In the genomic region with DNA sequence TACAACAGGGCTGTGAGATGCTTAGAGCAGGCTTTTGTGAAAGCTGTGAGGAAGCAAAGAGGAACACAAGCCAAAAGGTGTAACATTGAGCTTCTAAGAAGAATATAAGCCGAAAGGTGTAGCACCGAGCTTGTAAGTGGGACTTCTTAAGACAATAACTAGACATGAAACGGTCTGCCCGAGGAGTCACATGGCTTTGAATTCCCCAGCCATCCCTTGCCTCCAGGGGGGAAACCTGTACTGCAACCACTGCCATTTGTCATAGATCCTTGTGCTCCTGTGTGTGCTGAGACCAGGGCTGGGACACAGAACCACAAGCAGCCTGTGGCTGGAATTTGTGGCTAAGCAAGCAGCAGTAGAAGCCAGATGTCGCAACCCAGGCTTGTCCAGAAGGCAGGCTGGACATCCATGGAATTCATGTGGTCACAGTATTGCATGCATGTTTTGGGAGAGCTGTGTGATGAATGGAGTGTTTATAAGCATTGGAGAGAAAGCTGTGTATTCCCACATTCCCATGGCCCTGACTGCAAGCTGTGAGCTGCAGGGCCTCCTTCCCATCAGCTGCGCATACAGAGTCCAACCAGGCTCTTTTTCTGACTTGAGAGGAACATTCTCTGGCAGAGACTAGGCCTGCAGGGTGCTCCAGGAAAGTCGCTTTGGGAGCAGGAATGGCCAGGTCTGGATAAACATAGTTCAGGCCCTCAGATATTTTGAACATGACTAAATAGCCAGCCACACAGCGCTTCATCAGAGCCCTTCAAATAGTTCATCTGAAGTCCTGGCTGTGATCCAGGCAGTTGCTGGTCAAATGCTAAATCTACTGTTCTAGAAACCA, we compare ENCODE assay signal across 13 mouse cellular contexts. TPM values are rescaled to one million over a fixed set of nuclear protein-coding genes. Genes with fewer than 3 reads are reported as not detected.
DNase-seq lines count a peak whose midpoint lies in the region; ATAC-seq lines count a peak whose summit lies in the region.
"Had no signal": no experiment of that assay in that cellular context is flagged by ENCODE, and none has a peak within 500 bp of the region (broad histone marks: within the 10 kb centered on the region; RNA-seq: fewer than 3 reads in every experiment).

No protein-coding gene starts in this region.

- no peak for ATAC-seq in neural tube, embryonic 13.5 days (ENCODE audit: low read depth)
- no peak for ATAC-seq in neural tube, embryonic 15.5 days (ENCODE audit: low FRiP score)
- 0 out of 2 replicates have a peak, but pooled peaks have one; percentile 44 for ATAC-seq in limb, embryonic 15.5 days (ENCODE audit: insufficient number of reproducible peaks, low FRiP score, low TSS enrichment, low read depth)

- no peak for DNase-seq in heart, embryonic 10.5 days (ENCODE audit: low spot score)
- DNase-seq in frontal cortex, postnatal 10 days (ENCODE audit: low spot score in 2 of 2), result no peak
- DNase-seq in ovary, adult 18-20 months (ENCODE audit: low spot score), result no peak
- DNase-seq in thymus, postnatal 4 days, result no peak
- DNase-seq in left cerebral cortex, adult 8-10 months (ENCODE audit: low spot score in 2 of 2), result no peak
- DNase-seq: kidney, adult 11 months had no signal

- 0 out of 2 replicates have a peak overlapping the region, but pooled peaks have one; percentile 1 for H3K27ac ChIP-seq in neural tube, embryonic 13.5 days (replicated peaks)
- H3K27ac ChIP-seq in neural tube, embryonic 15.5 days (replicated peaks), result no peak overlapping the region
- H3K27ac ChIP-seq in heart, embryonic 10.5 days, result peak overlapping the region; percentile 42; the same call in 1 of the 2 replicates
- H3K27ac ChIP-seq in limb, embryonic 15.5 days, result peak overlapping the region; percentile 62
- H3K27ac ChIP-seq: embryonic facial prominence, embryonic 13.5 days; neural tube, embryonic 12.5 days had no signal

- WGBS in neural tube, embryonic 13.5 days, result 82% methylated on average over 8 of the region's 8 CpGs
- 86% methylated on average over 8 of the region's 8 CpGs for WGBS in neural tube, embryonic 15.5 days
- 74% methylated on average over 8 of the region's 8 CpGs for WGBS in heart, embryonic 10.5 days
- WGBS in limb, embryonic 15.5 days, result 60% methylated on average over 8 of the region's 8 CpGs

- no peak overlapping the region for H3K4me2 ChIP-seq in neural tube, embryonic 13.5 days
- H3K4me2 ChIP-seq in neural tube, embryonic 15.5 days, result no peak overlapping the region
- H3K4me2 ChIP-seq in limb, embryonic 15.5 days, result no peak overlapping the region
- H3K4me2 ChIP-seq: embryonic facial prominence, embryonic 13.5 days; liver, embryonic 11.5 days; neural tube, embryonic 12.5 days had no signal

- H3K9me3 ChIP-seq in neural tube, embryonic 13.5 days, result no peaks in the 10 kb centered on the region
- H3K9me3 ChIP-seq in neural tube, embryonic 15.5 days (replicated peaks), result no peaks in the 10 kb centered on the region
- no peaks in the 10 kb centered on the region for H3K9me3 ChIP-seq in heart, embryonic 10.5 days
- no peaks in the 10 kb centered on the region for H3K9me3 ChIP-seq in limb, embryonic 15.5 days
- H3K9me3 ChIP-seq: embryonic facial prominence, embryonic 13.5 days; neural tube, embryonic 12.5 days had no signal

- H3K4me3 ChIP-seq in neural tube, embryonic 13.5 days, result no peak overlapping the region
- H3K4me3 ChIP-seq in neural tube, embryonic 15.5 days (replicated peaks), result no peak overlapping the region
- H3K4me3 ChIP-seq in heart, embryonic 10.5 days, result no peak overlapping the region
- H3K4me3 ChIP-seq in limb, embryonic 15.5 days, result no peak overlapping the region
- H3K4me3 ChIP-seq: embryonic facial prominence, embryonic 13.5 days; neural tube, embryonic 12.5 days had no signal

- H3K36me3 ChIP-seq in neural tube, embryonic 13.5 days, result no peaks in the 10 kb centered on the region
- H3K36me3 ChIP-seq in neural tube, embryonic 15.5 days, result no peaks in the 10 kb centered on the region
- no peaks in the 10 kb centered on the region for H3K36me3 ChIP-seq in heart, embryonic 10.5 days
- no peaks in the 10 kb centered on the region for H3K36me3 ChIP-seq in limb, embryonic 15.5 days
- H3K36me3 ChIP-seq: embryonic facial prominence, embryonic 13.5 days; G1E; neural tube, embryonic 12.5 days had no signal

- H3K27me3 ChIP-seq in neural tube, embryonic 13.5 days, result no peaks in the 10 kb centered on the region
- no peaks in the 10 kb centered on the region for H3K27me3 ChIP-seq in neural tube, embryonic 15.5 days (replicated peaks)
- no peaks in the 10 kb centered on the region for H3K27me3 ChIP-seq in heart, embryonic 10.5 days (ENCODE audit: insufficient read depth, poor library complexity, severe bottlenecking)
- no peaks in the 10 kb centered on the region for H3K27me3 ChIP-seq in limb, embryonic 15.5 days
- H3K27me3 ChIP-seq: embryonic facial prominence, embryonic 13.5 days; neural tube, embryonic 12.5 days had no signal

- H3K9ac ChIP-seq in neural tube, embryonic 13.5 days, result no peak overlapping the region
- H3K9ac ChIP-seq in neural tube, embryonic 15.5 days (replicated peaks), result no peak overlapping the region
- no peak overlapping the region for H3K9ac ChIP-seq in limb, embryonic 15.5 days
- H3K9ac ChIP-seq: embryonic facial prominence, embryonic 13.5 days; neural tube, embryonic 12.5 days had no signal

- H3K4me1 ChIP-seq in neural tube, embryonic 13.5 days (replicated peaks), result no peaks in the 10 kb centered on the region
- no peaks in the 10 kb centered on the region for H3K4me1 ChIP-seq in neural tube, embryonic 15.5 days
- peaks cover 29% of the 10 kb centered on the region for H3K4me1 ChIP-seq in heart, embryonic 10.5 days
- H3K4me1 ChIP-seq in limb, embryonic 15.5 days, result peaks cover 10% of the 10 kb centered on the region; the same call in 1 of the 2 replicates
- H3K4me1 ChIP-seq: neural tube, embryonic 12.5 days had no signal

RNA-seq across cellular contexts. Expression of a gene that starts 13.8 kb away (rescaled TPM):
- polyA plus RNA-seq in neural tube, embryonic 13.5 days (2015; fragmentation: Nextera tagmentation; extraction: Ambion mirVana), result 45.2 and 52.4 TPM in 2 replicates
- polyA plus RNA-seq in neural tube, embryonic 15.5 days (2015; fragmentation: Nextera tagmentation; extraction: Ambion mirVana), result 43.7 and 54.5 TPM in 2 replicates
- polyA plus RNA-seq in heart, embryonic 10.5 days (2016; fragmentation: Nextera tagmentation; extraction: Ambion mirVana), result 98.2 and 147 TPM in 2 replicates
- polyA plus RNA-seq in limb, embryonic 15.5 days (2015; fragmentation: Nextera tagmentation; extraction: Ambion mirVana), result 307 and 381 TPM in 2 replicates
- 10 to 100 TPM; 37.8 to 50.7 (median 45.0) TPM for total RNA-seq in left cerebral cortex, adult 8-10 months (2022)
- polyA plus RNA-seq: G1E had no signal

RNA-seq across cellular contexts. Expression of a gene that starts 53.6 kb away (rescaled TPM):
- polyA plus RNA-seq in neural tube, embryonic 13.5 days (2015; fragmentation: Nextera tagmentation; extraction: Ambion mirVana), result not detected in 2 replicates
- polyA plus RNA-seq in neural tube, embryonic 15.5 days (2015; fragmentation: Nextera tagmentation; extraction: Ambion mirVana), result not detected in 2 replicates
- not detected in 2 replicates for polyA plus RNA-seq in heart, embryonic 10.5 days (2016; fragmentation: Nextera tagmentation; extraction: Ambion mirVana)
- polyA plus RNA-seq in limb, embryonic 15.5 days (2015; fragmentation: Nextera tagmentation; extraction: Ambion mirVana), result 0.16 and 0.22 TPM in 2 replicates
- under 1 TPM in 3 of 4 experiments, not detected in 1; 0.18 to 0.34 (median 0.21) TPM for total RNA-seq in left cerebral cortex, adult 8-10 months (2022)
- polyA plus RNA-seq: embryonic facial prominence, embryonic 13.5 days; G1E; liver, embryonic 11.5 days; neural tube, embryonic 12.5 days had no signal
